Mouse (Mus musculus): ENCODE measurements at regions not wholly inside any gene's neighbourhood (a gene's known extent, or its start where the extent isn't known, plus 50 kb on each side); places are given as distances from the start of the nearest gene placed in this dataset.

GRCm38 (mm10) chr8:26804901-26805341 lies 172.2 kb upstream of the Zfp703 start:
- DNase-seq (ENCODE audit: low spot score in 2 of 2) = no peak

GRCm38 (mm10) chr8:26805371-26805821 lies 171.7 kb upstream of the Zfp703 start:
- no peak for DNase-seq (ENCODE audit: low spot score in 2 of 2)

- no peak for DNase-seq (ENCODE audit: low spot score in 2 of 2)
These were observed 168.9 kb upstream of the Zfp703 start for GRCm38 (mm10) chr8:26808111-26808651.

- no peak for DNase-seq (ENCODE audit: low spot score in 2 of 2)
These were observed 168.4 kb upstream of the Zfp703 start for GRCm38 (mm10) chr8:26808771-26809170.

GRCm38 (mm10) chr8:26809943-26810342 lies 167.2 kb upstream of the Zfp703 start:
- no peak for DNase-seq (ENCODE audit: low spot score in 2 of 2)

GRCm38 (mm10) chr8:26811533-26812236 lies 165.4 kb upstream of the Zfp703 start:
- no peak for DNase-seq (ENCODE audit: low spot score in 2 of 2)

- DNase-seq (ENCODE audit: low spot score in 2 of 2) = no peak
These were observed 163.8 kb upstream of the Zfp703 start for GRCm38 (mm10) chr8:26813198-26813815.

GRCm38 (mm10) chr8:26815020-26815584 lies 162.0 kb upstream of the Zfp703 start:
- no peak for DNase-seq (ENCODE audit: low spot score in 2 of 2)

- DNase-seq (ENCODE audit: low spot score in 2 of 2) = peak; percentile 57 to 75
These were observed 160.1 kb upstream of the Zfp703 start for GRCm38 (mm10) chr8:26816977-26817376.

GRCm38 (mm10) chr8:26824189-26824941 lies 152.8 kb upstream of the Zfp703 start:
- no peak for DNase-seq (ENCODE audit: low spot score in 2 of 2)

GRCm38 (mm10) chr8:26828311-26828909 lies 148.7 kb upstream of the Zfp703 start:
- DNase-seq (ENCODE audit: low spot score in 2 of 2) = no peak

- DNase-seq (ENCODE audit: low spot score in 2 of 2) = no peak
These were observed 147.8 kb upstream of the Zfp703 start for GRCm38 (mm10) chr8:26829313-26829712.

GRCm38 (mm10) chr8:26831148-26831547 lies 146.0 kb upstream of the Zfp703 start:
- no peak for DNase-seq (ENCODE audit: low spot score in 2 of 2)

GRCm38 (mm10) chr8:26831790-26832189 lies 145.3 kb upstream of the Zfp703 start:
- no peak for DNase-seq (ENCODE audit: low spot score in 2 of 2)

- DNase-seq (ENCODE audit: low spot score in 2 of 2) = no peak
These were observed 144.6 kb upstream of the Zfp703 start for GRCm38 (mm10) chr8:26832546-26832945.

GRCm38 (mm10) chr8:26833297-26833696 lies 143.8 kb upstream of the Zfp703 start:
- DNase-seq (ENCODE audit: low spot score in 2 of 2) = no peak

- DNase-seq (ENCODE audit: low spot score in 2 of 2) = no peak
These were observed 143.3 kb upstream of the Zfp703 start for GRCm38 (mm10) chr8:26833784-26834183.

GRCm38 (mm10) chr8:26834604-26835003 lies 142.5 kb upstream of the Zfp703 start:
- DNase-seq (ENCODE audit: low spot score in 2 of 2) = no peak

- DNase-seq (ENCODE audit: low spot score in 2 of 2) = no peak
These were observed 142.0 kb upstream of the Zfp703 start for GRCm38 (mm10) chr8:26835076-26835475.

GRCm38 (mm10) chr8:26835616-26836015 lies 141.5 kb upstream of the Zfp703 start:
- no peak for DNase-seq (ENCODE audit: low spot score in 2 of 2)

GRCm38 (mm10) chr8:26836552-26836951 lies 140.6 kb upstream of the Zfp703 start:
- DNase-seq (ENCODE audit: low spot score in 2 of 2) = no peak

- DNase-seq (ENCODE audit: low spot score in 2 of 2) = no peak
These were observed 136.8 kb upstream of the Zfp703 start for GRCm38 (mm10) chr8:26840286-26840685.
